Mouse (Mus musculus): ENCODE measurements around the gene Aqp8.

GRCm38 (mm10) chr7:123507946-123508345 lies 45.9 kb downstream of the Aqp8 start:
- TF ChIP-seq MAZ (IDR thresholded peaks at IDR 0.05; ENCODE audit: low read depth, low read length) (no peak), ELF1 (IDR thresholded peaks at IDR 0.05; ENCODE audit: low read depth, low read length) (no peak), NRF1 (IDR thresholded peaks at IDR 0.05; ENCODE audit: low read depth, low read length) (no peak), ZNF384 (IDR thresholded peaks at IDR 0.05; ENCODE audit: low read depth, low read length) (no peak), NELFE (IDR thresholded peaks at IDR 0.05; ENCODE audit: low read depth, low read length) (no peak), CTCF (conservative IDR thresholded peaks at IDR 0.05 in 1 of 2, IDR thresholded peaks at IDR 0.05 in 1 of 2; ENCODE audit: low read depth in 2 of 2, low read length in 2 of 2) (no peak), USF1 (IDR thresholded peaks at IDR 0.05; ENCODE audit: low read depth, low read length) (no peak), POLR2AphosphoS2 (IDR thresholded peaks at IDR 0.05; ENCODE audit: low read depth, low read length) (no peak), SIN3A (IDR thresholded peaks at IDR 0.05; ENCODE audit: low read length) (no peak), EP300 (IDR thresholded peaks at IDR 0.05; ENCODE audit: low read length) (no peak)
